Mouse (Mus musculus): ENCODE results near the gene Brinp2.

Brinp2 gene

GRCm38 (mm10) chr1:158356051-158356461 lies at the start of gene Brinp2:
Gene Brinp2 (minus strand): TSS chr1:158356326.
- in situ Hi-C loops (cut with MboI, MseI) = loop anchor here (25.0 kb wide), 1 partner anchor 1356 kb away; no protein-coding TSS in a partner anchor

GRCm38 (mm10) chr1:158400898-158401297 lies 44.8 kb upstream of the Brinp2 start:
- in situ Hi-C loops (cut with MboI, MseI) = no loop called here

- in situ Hi-C loops (cut with MboI, MseI) = no loop called here
Measured at GRCm38 (mm10) chr1:158397058-158397457, 40.9 kb upstream of the Brinp2 start.

- in situ Hi-C loops (cut with MboI, MseI) = loop anchor here (5.0 kb wide), 1 partner anchor 88 kb away; no protein-coding TSS in a partner anchor
Measured at GRCm38 (mm10) chr1:158390693-158391092, 34.6 kb upstream of the Brinp2 start.

- in situ Hi-C loops (cut with MboI, MseI) = no loop called here
Measured at GRCm38 (mm10) chr1:158388995-158389394, 32.9 kb upstream of the Brinp2 start.

- in situ Hi-C loops (cut with MboI, MseI) = no loop called here
Measured at GRCm38 (mm10) chr1:158386781-158387180, 30.7 kb upstream of the Brinp2 start.

- in situ Hi-C loops (cut with MboI, MseI) = no loop called here
Measured at GRCm38 (mm10) chr1:158385311-158385710, 29.2 kb upstream of the Brinp2 start.

GRCm38 (mm10) chr1:158383210-158383609 lies 27.1 kb upstream of the Brinp2 start:
- in situ Hi-C loops (cut with MboI, MseI) = no loop called here

GRCm38 (mm10) chr1:158382277-158382676 lies 26.2 kb upstream of the Brinp2 start:
- in situ Hi-C loops (cut with MboI, MseI) = no loop called here

- in situ Hi-C loops (cut with MboI, MseI) = loop anchor here (25.0 kb wide), 1 partner anchor 1348 kb away; no protein-coding TSS in a partner anchor
Measured at GRCm38 (mm10) chr1:158364461-158364860, 8.3 kb upstream of the Brinp2 start.

GRCm38 (mm10) chr1:158362292-158363101 lies 6.4 kb upstream of the Brinp2 start:
- in situ Hi-C loops (cut with MboI, MseI) = loop anchor here (25.0 kb wide), 1 partner anchor 1350 kb away; no protein-coding TSS in a partner anchor

GRCm38 (mm10) chr1:158361964-158362291 lies 5.8 kb upstream of the Brinp2 start, which contains the start of gene Astn1:
Gene Astn1 (plus strand): TSS chr1:158362273.
- in situ Hi-C loops (cut with MboI, MseI) = loop anchor here (25.0 kb wide), 1 partner anchor 1350 kb away; no protein-coding TSS in a partner anchor

- in situ Hi-C loops (cut with MboI, MseI) = loop anchor here (25.0 kb wide), 1 partner anchor 1357 kb away; no protein-coding TSS in a partner anchor
Measured at GRCm38 (mm10) chr1:158355177-158356050, 712 bp downstream of the Brinp2 start.

GRCm38 (mm10) chr1:158353656-158354371 lies 2.3 kb downstream of the Brinp2 start:
- in situ Hi-C loops (cut with MboI, MseI) = loop anchor here (25.0 kb wide), 1 partner anchor 1358 kb away; no protein-coding TSS in a partner anchor

- in situ Hi-C loops (cut with MboI, MseI) = no loop called here
Measured at GRCm38 (mm10) chr1:158343243-158343714, 12.8 kb downstream of the Brinp2 start.

- in situ Hi-C loops (cut with MboI, MseI) = no loop called here
Measured at GRCm38 (mm10) chr1:158328839-158329238, 27.3 kb downstream of the Brinp2 start.

GRCm38 (mm10) chr1:158328126-158328525 lies 28.0 kb downstream of the Brinp2 start:
- in situ Hi-C loops (cut with MboI, MseI) = no loop called here

GRCm38 (mm10) chr1:158323325-158323724 lies 32.8 kb downstream of the Brinp2 start:
- in situ Hi-C loops (cut with MboI, MseI) = no loop called here

- in situ Hi-C loops (cut with MboI, MseI) = no loop called here
Measured at GRCm38 (mm10) chr1:158310426-158311156, 45.5 kb downstream of the Brinp2 start.

GRCm38 (mm10) chr1:158297042-158297441 lies 59.1 kb downstream of the Brinp2 start:
- in situ Hi-C loops (cut with MboI, MseI) = no loop called here
